Mouse (Mus musculus): Measurements from ENCODE around the gene Supt7l. TPM values are rescaled to one million over a fixed set of nuclear protein-coding genes. Genes with fewer than 3 reads are reported as not detected.
"Not testable (repeated sequence)": the region's sequence is repeated elsewhere in the genome, so short reads cannot be mapped to it uniquely, and the experiment has no call there.

The Supt7l gene
- polyA plus RNA-seq (2015; fragmentation: Nextera tagmentation; extraction: Ambion mirVana), result 28.5 and 29.4 TPM in 2 replicates

GRCm38 (mm10) chr5:31527707-31528106 is at the start of gene Supt7l:
Gene Supt7l, minus strand, starts transcription at chr5:31527807.
- H3K4me2 ChIP-seq (ENCODE audit: low read length), result peak within 1 kb of the TSS; percentile 66
- peaks cover 18% of the 10 kb centered on the region for H3K36me3 ChIP-seq (ENCODE audit: control insufficient read depth, insufficient read depth)
- H3K27me3 ChIP-seq (replicated peaks; ENCODE audit: control insufficient read depth, insufficient read depth, low read length); ATAC-seq; H3K9me3 ChIP-seq (ENCODE audit: control insufficient read depth, low read length): not testable (repeated sequence)
- H3K27ac ChIP-seq (ENCODE audit: low read length), result peak within 1 kb of the TSS; percentile 87
- peak within 1 kb of the TSS; percentile 65 for H3K4me3 ChIP-seq (replicated peaks; ENCODE audit: low read length)
- WGBS, result 79% methylated on average over 11 of the region's 11 CpGs
- peak within 1 kb of the TSS; percentile 77 for H3K9ac ChIP-seq (replicated peaks; ENCODE audit: low read depth, low read length)
- H3K4me1 ChIP-seq (replicated peaks; ENCODE audit: control insufficient read depth, insufficient read depth, low read length), result peaks cover 27% of the 10 kb centered on the region

GRCm38 (mm10) chr5:31576539-31576975 is 49.0 kb upstream of the Supt7l start:
- no peaks in the 10 kb centered on the region for H3K36me3 ChIP-seq (ENCODE audit: control insufficient read depth, insufficient read depth)
- H3K27ac ChIP-seq (ENCODE audit: low read length), result no peak overlapping the region
- ATAC-seq, result no peak
- no peaks in the 10 kb centered on the region for H3K9me3 ChIP-seq (ENCODE audit: control insufficient read depth, low read length)
- no peak overlapping the region for H3K4me3 ChIP-seq (replicated peaks; ENCODE audit: low read length)
- no peak overlapping the region for H3K9ac ChIP-seq (replicated peaks; ENCODE audit: low read depth, low read length)
- H3K27me3 ChIP-seq (replicated peaks; ENCODE audit: control insufficient read depth, insufficient read depth, low read length), result no peaks in the 10 kb centered on the region
- 75% methylated on average over 7 of the region's 7 CpGs for WGBS
- H3K4me1 ChIP-seq (replicated peaks; ENCODE audit: control insufficient read depth, insufficient read depth, low read length), result no peaks in the 10 kb centered on the region
- H3K4me2 ChIP-seq (ENCODE audit: low read length), result no peak overlapping the region

- H3K9me3 ChIP-seq (ENCODE audit: control insufficient read depth, low read length), result no peaks in the 10 kb centered on the region
- H3K9ac ChIP-seq (replicated peaks; ENCODE audit: low read depth, low read length), result no peak overlapping the region
- H3K27me3 ChIP-seq (replicated peaks; ENCODE audit: control insufficient read depth, insufficient read depth, low read length), result no peaks in the 10 kb centered on the region
- 96% methylated on average over 3 of the region's 3 CpGs for WGBS
- H3K4me1 ChIP-seq (replicated peaks; ENCODE audit: control insufficient read depth, insufficient read depth, low read length), result peaks cover 5% of the 10 kb centered on the region; the same call in 1 of the 2 replicates
- no peak overlapping the region for H3K27ac ChIP-seq (ENCODE audit: low read length)
- H3K4me2 ChIP-seq (ENCODE audit: low read length), result no peak overlapping the region
- no peaks in the 10 kb centered on the region for H3K36me3 ChIP-seq (ENCODE audit: control insufficient read depth, insufficient read depth)
- no peak overlapping the region for H3K4me3 ChIP-seq (replicated peaks; ENCODE audit: low read length)
- no peak for ATAC-seq
Observed at GRCm38 (mm10) chr5:31573722-31574121, 46.1 kb upstream of the Supt7l start.

GRCm38 (mm10) chr5:31571023-31571608 is 43.5 kb upstream of the Supt7l start:
- H3K4me2 ChIP-seq (ENCODE audit: low read length), result peak overlapping the region; percentile 34; the same call in 1 of the 2 replicates
- no peaks in the 10 kb centered on the region for H3K36me3 ChIP-seq (ENCODE audit: control insufficient read depth, insufficient read depth)
- H3K27me3 ChIP-seq (replicated peaks; ENCODE audit: control insufficient read depth, insufficient read depth, low read length), result no peaks in the 10 kb centered on the region
- H3K4me1 ChIP-seq (replicated peaks; ENCODE audit: control insufficient read depth, insufficient read depth, low read length), result peaks cover 5% of the 10 kb centered on the region; the same call in 1 of the 2 replicates
- WGBS, result 18% methylated on average over 20 of the region's 20 CpGs
- H3K4me3 ChIP-seq (replicated peaks; ENCODE audit: low read length), result no peak overlapping the region
- H3K27ac ChIP-seq (ENCODE audit: low read length), result no peak overlapping the region
- no peak for ATAC-seq
- H3K9ac ChIP-seq (replicated peaks; ENCODE audit: low read depth, low read length), result no peak overlapping the region
- no peaks in the 10 kb centered on the region for H3K9me3 ChIP-seq (ENCODE audit: control insufficient read depth, low read length)

- WGBS, result 76% methylated on average over 5 of the region's 5 CpGs
- no peak overlapping the region for H3K27ac ChIP-seq (ENCODE audit: low read length)
- no peak overlapping the region for H3K9ac ChIP-seq (replicated peaks; ENCODE audit: low read depth, low read length)
- H3K4me2 ChIP-seq (ENCODE audit: low read length), result no peak overlapping the region
- H3K36me3 ChIP-seq (ENCODE audit: control insufficient read depth, insufficient read depth), result no peaks in the 10 kb centered on the region
- ATAC-seq, result no peak
- H3K4me1 ChIP-seq (replicated peaks; ENCODE audit: control insufficient read depth, insufficient read depth, low read length), result peaks cover 5% of the 10 kb centered on the region; the same call in 1 of the 2 replicates
- H3K27me3 ChIP-seq (replicated peaks; ENCODE audit: control insufficient read depth, insufficient read depth, low read length), result no peaks in the 10 kb centered on the region
- no peak overlapping the region for H3K4me3 ChIP-seq (replicated peaks; ENCODE audit: low read length)
- H3K9me3 ChIP-seq (ENCODE audit: control insufficient read depth, low read length), result no peaks in the 10 kb centered on the region
Observed at GRCm38 (mm10) chr5:31567951-31568657, 40.5 kb upstream of the Supt7l start.

- Histone ChIP-seq H3K27me3 (replicated peaks; ENCODE audit: control insufficient read depth, insufficient read depth, low read length) (no peaks in the 10 kb centered on the region), H3K4me1 (replicated peaks; ENCODE audit: control insufficient read depth, insufficient read depth, low read length) (peaks cover 5% of the 10 kb centered on the region; the same call in 1 of the 2 replicates), H3K4me3 (replicated peaks; ENCODE audit: low read length) (no peak overlapping the region), H3K9ac (replicated peaks; ENCODE audit: low read depth, low read length) (no peak overlapping the region), H3K27ac (ENCODE audit: low read length) (no peak overlapping the region), H3K4me2 (ENCODE audit: low read length) (no peak overlapping the region), H3K36me3 (ENCODE audit: control insufficient read depth, insufficient read depth) (no peaks in the 10 kb centered on the region), H3K9me3 (ENCODE audit: control insufficient read depth, low read length) (no peaks in the 10 kb centered on the region)
- WGBS, result 60% methylated on average over 3 of the region's 3 CpGs
- ATAC-seq, result no peak
Observed at GRCm38 (mm10) chr5:31566457-31566856, 38.9 kb upstream of the Supt7l start.

GRCm38 (mm10) chr5:31566026-31566425 is 38.4 kb upstream of the Supt7l start:
- Histone ChIP-seq H3K9me3 (ENCODE audit: control insufficient read depth, low read length) (no peaks in the 10 kb centered on the region), H3K4me1 (replicated peaks; ENCODE audit: control insufficient read depth, insufficient read depth, low read length) (peaks cover 3% of the 10 kb centered on the region; the same call in 1 of the 2 replicates), H3K36me3 (ENCODE audit: control insufficient read depth, insufficient read depth) (no peaks in the 10 kb centered on the region), H3K27ac (ENCODE audit: low read length) (no peak overlapping the region), H3K27me3 (replicated peaks; ENCODE audit: control insufficient read depth, insufficient read depth, low read length) (no peaks in the 10 kb centered on the region), H3K9ac (replicated peaks; ENCODE audit: low read depth, low read length) (no peak overlapping the region), H3K4me3 (replicated peaks; ENCODE audit: low read length) (no peak overlapping the region), H3K4me2 (ENCODE audit: low read length) (no peak overlapping the region)
- WGBS, result 63% methylated on average over 7 of the region's 7 CpGs
- ATAC-seq, result no peak

GRCm38 (mm10) chr5:31564976-31565375 is 37.4 kb upstream of the Supt7l start:
- 88% methylated on average over 4 of the region's 4 CpGs for WGBS
- Histone ChIP-seq H3K4me1 (replicated peaks; ENCODE audit: control insufficient read depth, insufficient read depth, low read length) (no peaks in the 10 kb centered on the region), H3K9ac (replicated peaks; ENCODE audit: low read depth, low read length) (no peak overlapping the region), H3K27ac (ENCODE audit: low read length) (no peak overlapping the region), H3K4me2 (ENCODE audit: low read length) (no peak overlapping the region), H3K36me3 (ENCODE audit: control insufficient read depth, insufficient read depth) (no peaks in the 10 kb centered on the region), H3K4me3 (replicated peaks; ENCODE audit: low read length) (no peak overlapping the region), H3K27me3 (replicated peaks; ENCODE audit: control insufficient read depth, insufficient read depth, low read length) (no peaks in the 10 kb centered on the region), H3K9me3 (ENCODE audit: control insufficient read depth, low read length) (no peaks in the 10 kb centered on the region)
- ATAC-seq, result no peak

GRCm38 (mm10) chr5:31563905-31564304 is 36.3 kb upstream of the Supt7l start:
- Histone ChIP-seq H3K27me3 (replicated peaks; ENCODE audit: control insufficient read depth, insufficient read depth, low read length) (no peaks in the 10 kb centered on the region), H3K4me2 (ENCODE audit: low read length) (no peak overlapping the region), H3K36me3 (ENCODE audit: control insufficient read depth, insufficient read depth) (no peaks in the 10 kb centered on the region), H3K9me3 (ENCODE audit: control insufficient read depth, low read length) (no peaks in the 10 kb centered on the region), H3K27ac (ENCODE audit: low read length) (no peak overlapping the region), H3K4me3 (replicated peaks; ENCODE audit: low read length) (no peak overlapping the region), H3K9ac (replicated peaks; ENCODE audit: low read depth, low read length) (no peak overlapping the region), H3K4me1 (replicated peaks; ENCODE audit: control insufficient read depth, insufficient read depth, low read length) (no peaks in the 10 kb centered on the region)
- no peak for ATAC-seq
- WGBS, result 45% methylated on average over 7 of the region's 7 CpGs

Data from forebrain, embryonic 16.5 days (tissue).